Mouse (Mus musculus) lung, postnatal 4 days (tissue): Measurements from ENCODE around the gene Eid2.

Experiments used
- DNase-seq, 2 experiments: peaks; one replicate each; pipeline ENCODE4 v3.0.0; 2021

Eid2 gene

DNA sequence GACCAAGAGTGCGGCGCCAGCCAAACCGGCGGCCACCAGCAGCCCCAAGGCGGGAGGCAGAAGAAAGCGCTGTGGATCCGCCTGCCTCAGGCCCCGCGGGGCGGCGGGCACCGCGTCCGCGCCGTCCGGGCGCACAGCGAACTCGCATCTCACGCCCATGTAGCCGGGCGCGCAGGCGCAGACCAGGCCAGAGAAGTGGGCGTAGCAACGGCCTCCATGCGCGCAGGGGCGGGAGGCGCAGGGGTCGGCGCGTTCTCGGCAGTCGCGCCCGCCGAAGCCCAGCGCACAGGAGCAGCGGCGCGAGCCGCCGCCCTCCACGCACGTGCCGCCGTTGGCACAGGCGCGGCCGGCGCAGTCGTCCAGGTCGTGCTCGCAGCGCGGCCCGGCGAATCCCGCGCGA, 26.8 kb downstream of the Eid2 start:
- DNase-seq, result peak; percentile 64 to 78

DNA sequence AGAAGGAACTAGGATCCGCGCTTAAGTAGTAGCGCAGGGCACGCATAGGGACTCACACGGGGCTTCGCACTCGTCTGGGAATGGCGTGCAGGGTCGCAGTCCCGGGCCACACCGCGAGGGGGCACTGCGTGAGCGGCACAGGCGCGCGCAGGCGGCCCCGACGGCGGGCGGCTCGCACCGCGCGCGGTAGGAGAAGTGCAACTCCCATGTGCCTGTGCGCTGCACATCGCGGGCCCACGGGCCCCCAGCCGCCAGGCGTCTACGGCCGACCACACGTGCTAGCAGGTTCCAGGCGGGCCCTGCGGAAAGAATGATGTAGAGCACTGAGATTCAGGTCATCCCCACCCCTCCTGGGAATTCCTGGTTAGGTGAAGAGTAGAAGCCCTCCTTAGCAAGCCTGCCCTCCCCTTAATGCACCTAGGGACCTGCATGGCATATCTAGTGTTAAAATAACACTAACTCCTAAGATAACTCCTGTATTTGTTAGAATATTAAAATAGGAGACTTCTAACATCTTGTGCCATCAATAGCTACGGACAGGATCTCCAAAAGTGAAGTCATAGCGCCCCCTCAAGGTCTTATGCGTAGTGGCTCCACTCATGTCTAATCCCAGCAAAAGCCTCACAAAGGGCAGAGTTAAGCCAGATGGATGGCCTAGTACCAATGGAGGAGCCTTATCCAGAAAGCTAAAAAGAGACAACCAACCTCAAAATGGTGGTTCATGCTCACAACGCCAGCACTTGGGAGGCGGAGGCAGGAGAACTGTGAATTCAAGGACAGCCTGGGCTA, 31.4 kb downstream of the Eid2 start:
- peak in 1 of 2 experiments; percentile 55 for DNase-seq

DNA sequence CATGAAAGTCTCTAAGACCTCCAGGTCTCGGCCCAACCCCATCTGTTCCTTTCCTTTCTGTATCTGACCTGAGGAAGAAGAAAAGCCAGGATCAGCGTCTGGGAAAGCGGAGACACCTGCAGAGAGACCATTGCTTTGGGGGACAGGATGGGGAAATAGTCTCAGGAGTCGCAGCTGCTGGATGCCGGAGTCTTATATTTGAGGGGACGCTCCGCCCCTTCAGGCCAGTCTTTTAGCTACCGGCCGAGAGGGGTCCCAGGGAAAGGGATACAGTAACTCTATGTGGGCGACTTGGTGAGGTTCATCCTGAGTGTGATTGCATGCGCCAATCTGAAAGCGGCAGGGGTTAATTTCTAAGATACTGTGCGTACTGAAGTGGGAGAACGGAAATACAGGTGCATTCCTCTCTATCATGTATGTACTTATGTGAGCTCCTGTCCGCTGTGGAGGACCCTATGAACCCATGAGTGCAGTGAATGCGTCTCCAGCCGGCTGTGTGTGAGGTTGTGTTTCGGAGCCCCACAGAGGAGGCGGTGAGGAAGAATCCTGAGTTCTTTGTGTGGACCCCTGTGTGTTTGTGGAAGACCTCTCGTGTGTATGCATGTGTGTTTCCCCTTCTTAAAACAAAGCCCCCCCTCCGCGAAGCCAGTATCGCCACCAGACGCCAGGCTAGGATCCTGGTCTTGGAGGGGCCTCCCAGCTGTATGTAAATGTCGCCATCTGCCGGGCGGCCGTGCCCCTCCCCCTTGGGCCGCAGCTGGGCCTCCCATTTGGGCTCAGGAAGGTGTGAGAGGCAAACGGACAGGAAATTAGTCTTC, 34.1 kb downstream of the Eid2 start, which contains the start of gene Dll3:
Gene Dll3, minus strand, starts transcription at position 623 of the 818 bp plus-strand sequence.
- peak; percentile 71 for DNase-seq

DNA sequence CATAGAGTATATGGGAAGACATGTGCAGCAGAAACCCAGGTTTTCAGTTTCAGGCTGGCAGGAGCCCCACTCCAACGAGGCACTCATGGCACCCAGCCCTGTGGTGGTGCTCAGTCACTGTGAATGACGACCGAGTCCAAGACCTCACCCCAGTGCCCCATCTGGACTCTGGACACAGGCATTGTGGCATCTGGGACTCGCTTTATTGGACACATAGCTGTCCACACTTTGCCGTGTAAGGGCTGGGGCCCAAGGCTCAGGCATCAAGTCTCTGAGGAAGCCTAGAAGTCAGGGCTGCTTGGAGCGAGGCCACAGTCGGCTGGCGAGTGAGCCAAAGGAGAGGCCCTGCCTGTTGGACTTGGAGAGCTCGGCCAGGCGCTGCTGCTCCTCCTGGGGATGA, 38.0 kb downstream of the Eid2 start:
- DNase-seq, result no peak

DNA sequence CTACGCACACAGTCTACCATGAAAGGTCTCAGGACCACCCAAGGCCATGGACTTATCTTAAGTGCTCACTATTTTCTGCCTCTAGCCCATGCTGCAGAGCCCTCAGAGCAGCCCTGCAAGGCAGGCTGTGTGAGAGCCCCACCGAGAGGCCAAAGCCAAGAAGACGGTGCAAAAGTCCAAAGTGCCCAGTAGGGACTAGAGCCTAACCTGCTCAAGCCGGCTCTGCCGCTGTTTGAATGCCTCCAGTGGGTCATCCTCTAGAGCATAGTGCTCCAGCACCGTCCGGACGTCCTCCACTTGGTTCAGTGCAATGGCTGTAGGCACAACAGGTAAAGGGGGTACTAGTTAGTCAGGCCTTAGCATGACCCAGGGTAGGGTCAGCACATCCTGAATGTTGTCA, 38.5 kb downstream of the Eid2 start:
- no peak for DNase-seq

DNA sequence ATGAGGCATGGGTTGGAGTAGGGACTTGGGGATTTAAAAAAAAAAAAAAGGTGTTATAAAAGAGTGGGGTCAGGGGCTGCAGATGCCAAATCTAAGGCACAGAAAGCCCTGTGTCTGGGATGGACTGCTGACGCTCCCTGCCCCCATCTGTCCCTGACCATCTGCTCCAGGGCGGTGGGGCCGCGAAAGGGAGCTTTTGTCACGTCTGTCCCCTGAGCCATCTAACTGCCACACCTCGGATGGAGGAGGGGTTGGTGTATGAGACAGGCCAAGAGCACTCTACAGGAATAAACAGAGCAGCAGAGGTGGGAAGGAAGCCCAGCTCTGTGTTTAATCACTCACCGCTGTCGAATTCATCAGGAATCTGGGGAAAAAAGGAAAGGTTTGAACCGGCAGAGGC, 42.1 kb downstream of the Eid2 start:
- no peak for DNase-seq

DNA sequence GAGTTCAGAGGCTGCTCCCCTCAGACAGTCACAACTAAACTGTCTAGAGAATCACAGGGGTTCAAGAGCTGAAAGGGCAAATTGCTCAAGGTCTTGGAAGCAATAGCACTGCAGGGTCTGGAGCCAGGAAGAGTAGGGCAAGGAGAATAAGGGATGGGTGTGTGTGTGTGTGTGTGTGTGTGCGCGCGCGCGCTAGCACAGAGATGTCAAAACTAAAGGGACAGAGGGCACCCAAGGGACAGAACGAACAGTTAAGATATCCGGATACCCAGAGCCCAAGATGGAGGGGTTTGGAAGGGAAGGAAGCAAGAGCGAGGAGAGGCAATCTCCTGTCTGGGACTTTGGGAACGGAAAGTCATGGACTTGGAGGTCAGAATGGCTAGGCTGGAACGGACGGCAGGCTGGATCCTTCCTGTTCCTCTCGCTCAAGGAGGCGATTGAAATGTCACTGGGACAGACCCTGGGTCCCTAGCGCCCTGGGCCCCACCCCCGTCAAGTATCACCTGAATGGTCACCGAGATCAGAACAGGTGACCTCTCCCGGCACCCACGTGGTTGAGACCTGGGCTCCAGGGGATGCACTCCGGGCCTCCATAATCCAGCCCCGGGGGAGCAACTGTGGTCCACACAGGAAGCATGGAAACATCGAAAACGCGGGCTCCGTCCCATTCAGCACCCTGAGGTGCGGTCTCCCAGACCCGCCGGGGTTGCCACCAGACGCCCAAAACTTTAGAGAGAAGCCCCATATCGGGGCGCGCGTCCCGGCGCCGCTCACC, 43.7 kb downstream of the Eid2 start:
- no peak for DNase-seq

DNA sequence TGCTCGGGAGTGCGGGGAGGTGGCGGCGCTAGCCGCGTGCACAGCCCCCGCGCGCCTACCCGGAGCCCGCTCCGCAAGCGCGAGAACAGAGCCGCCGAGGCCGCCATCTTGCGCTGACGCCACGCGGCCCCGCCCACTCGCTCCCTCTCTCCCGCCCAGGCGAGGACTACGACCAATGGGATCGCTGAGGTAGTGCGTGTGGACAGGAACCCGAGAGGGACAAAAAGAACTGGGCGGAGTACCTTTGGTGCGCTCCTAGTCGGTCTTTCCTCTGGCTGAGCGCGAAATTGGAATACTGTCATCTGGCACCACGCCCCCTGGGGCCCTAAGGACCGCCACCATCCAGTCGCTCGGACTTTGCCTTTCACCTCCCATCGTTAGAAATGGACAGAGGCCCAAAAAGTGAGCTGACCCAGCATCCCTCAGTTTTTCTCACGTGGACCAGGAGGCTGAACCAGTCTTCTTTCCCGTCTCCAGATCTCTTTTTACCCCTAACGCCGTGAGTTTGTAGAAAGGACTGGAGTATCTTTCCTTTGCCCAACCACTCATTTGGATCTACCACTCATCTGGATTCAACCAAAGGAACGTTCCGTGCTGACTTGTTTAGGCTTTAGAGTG, 44.4 kb downstream of the Eid2 start, which contains the start of gene Timm50:
Gene Timm50, minus strand, starts transcription at position 147 of the 618 bp plus-strand sequence.
- DNase-seq, result peak; percentile 97 to 98

DNA sequence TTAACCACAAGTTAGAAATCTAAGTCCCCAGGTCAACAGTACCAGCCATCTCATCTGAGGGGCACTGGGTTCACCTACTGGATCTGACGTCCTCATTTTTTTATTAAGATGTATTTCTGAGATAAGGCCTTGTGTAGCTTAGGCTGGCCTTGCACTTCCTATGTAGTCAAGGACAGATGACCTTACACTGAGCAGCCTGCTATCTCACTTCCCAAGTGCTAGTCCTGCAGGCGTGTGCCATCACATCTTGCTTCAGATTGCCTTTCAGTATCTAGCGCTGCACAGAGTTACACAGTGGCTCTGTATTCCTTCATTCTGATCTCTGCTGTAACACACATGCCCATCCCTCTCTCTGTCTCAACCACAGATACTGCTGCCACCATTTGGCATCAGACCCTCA, 50.4 kb downstream of the Eid2 start:
- no peak for DNase-seq

DNA sequence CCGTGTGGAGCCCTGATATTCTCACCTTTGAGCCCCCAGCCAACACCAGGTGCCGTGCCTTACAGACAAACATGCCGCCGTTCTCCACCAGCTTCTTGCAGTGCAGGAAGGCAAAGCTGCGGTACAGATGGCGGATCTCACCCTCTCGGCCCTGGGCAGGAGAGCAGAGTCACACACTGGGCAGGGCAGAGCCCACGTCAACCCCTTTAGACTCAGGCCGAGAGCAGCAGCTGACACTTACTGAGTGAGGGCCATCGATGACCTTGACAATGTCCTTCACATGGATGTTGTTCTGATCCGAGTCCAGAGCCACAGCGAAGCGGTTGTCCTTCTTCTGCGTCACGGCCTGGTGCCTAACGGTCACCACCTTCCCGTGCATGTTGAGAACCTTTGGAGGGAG, 51.0 kb downstream of the Eid2 start:
- DNase-seq, result no peak
